In the genomic region with DNA sequence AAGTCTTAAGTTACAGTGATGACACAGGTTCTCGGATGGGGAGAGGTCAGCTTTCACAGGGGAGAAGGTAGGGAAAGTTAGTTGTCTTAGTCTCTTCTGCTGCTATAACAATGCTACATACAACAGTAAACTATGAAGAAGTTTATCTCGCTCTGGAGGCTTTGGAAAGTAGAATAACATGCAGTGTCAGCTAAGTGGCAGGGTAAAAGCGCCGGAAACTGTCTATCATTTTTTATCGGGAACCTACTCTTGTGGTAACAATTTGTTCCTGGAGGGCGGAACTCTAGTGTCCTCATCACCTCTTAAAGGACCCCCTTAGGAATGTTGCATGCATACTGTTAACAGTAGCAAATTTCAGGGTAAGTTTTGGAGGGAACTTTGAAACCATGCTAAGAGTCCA, we compare ENCODE assay signal across 8 mouse cellular contexts. TPM values are rescaled to one million over a fixed set of nuclear protein-coding genes. Genes with fewer than 3 reads are reported as not detected.
A peak's percentile ranks its signal among the peaks of the same experiment; 100 is the strongest.
DNase-seq lines count a peak whose midpoint lies in the region; ATAC-seq and TF ChIP-seq lines count a peak whose summit lies in the region.

No protein-coding gene starts in this region.

- no peak for ATAC-seq in kidney, embryonic 16.5 days (ENCODE audit: low FRiP score, low TSS enrichment)
- no peak for ATAC-seq in embryonic facial prominence, embryonic 14.5 days (ENCODE audit: low read depth)
- no peak for ATAC-seq in CD4-positive, CD25-positive, alpha-beta regulatory T cell, adult 4 months
- ATAC-seq in megakaryocyte progenitor cell, adult 5-6 weeks (replicated peaks; ENCODE audit: poor library complexity): no peak

- no peak for DNase-seq in kidney, postnatal 10 days
- DNase-seq in embryonic facial prominence, embryonic 14.5 days (ENCODE audit: low spot score): no peak
- no peak for DNase-seq in limb, embryonic 10.5 days (ENCODE audit: low spot score)
- no peak for DNase-seq in left cerebral cortex, adult 11 months (ENCODE audit: low spot score)

- TF ChIP-seq POLR2A in myocyte (IDR thresholded peaks at IDR 0.05; ENCODE audit: insufficient read length, low read depth): no peak

- peak overlapping the region; percentile 83 for H3K4me3 ChIP-seq in kidney, embryonic 16.5 days (ENCODE audit: low read length)
- H3K4me3 ChIP-seq in embryonic facial prominence, embryonic 14.5 days (ENCODE audit: low read depth, low read length): peak overlapping the region; percentile 94
- peak overlapping the region; percentile 91 for H3K4me3 ChIP-seq in limb, embryonic 10.5 days
- H3K4me3 ChIP-seq in myocyte: peak overlapping the region; percentile 31

- 0 out of 2 replicates have a peak, but pooled peaks cover 6% of the 10 kb centered on the region for H3K36me3 ChIP-seq in kidney, embryonic 16.5 days (ENCODE audit: insufficient read depth, low read length)
- H3K36me3 ChIP-seq in embryonic facial prominence, embryonic 14.5 days (ENCODE audit: control insufficient read depth, insufficient read depth, low read length): 0 out of 2 replicates have a peak, but pooled peaks cover 5% of the 10 kb centered on the region
- peaks cover 6% of the 10 kb centered on the region for H3K36me3 ChIP-seq in limb, embryonic 10.5 days
- no peaks in the 10 kb centered on the region for H3K36me3 ChIP-seq in myocyte (ENCODE audit: control insufficient read depth, insufficient read depth)

- no peaks in the 10 kb centered on the region for H3K27me3 ChIP-seq in kidney, embryonic 16.5 days (ENCODE audit: insufficient read depth, low read length)
- no peaks in the 10 kb centered on the region for H3K27me3 ChIP-seq in embryonic facial prominence, embryonic 14.5 days (replicated peaks; ENCODE audit: control insufficient read depth, insufficient read depth, low read length)
- no peaks in the 10 kb centered on the region for H3K27me3 ChIP-seq in limb, embryonic 10.5 days (ENCODE audit: low read depth, poor library complexity, severe bottlenecking)
- H3K27me3 ChIP-seq in myocyte (ENCODE audit: control insufficient read depth, insufficient read depth, insufficient read length): no peaks in the 10 kb centered on the region

- peaks cover 17% of the 10 kb centered on the region for H3K79me2 ChIP-seq in myocyte (ENCODE audit: control insufficient read depth, insufficient read depth)

- H3K9me3 ChIP-seq in kidney, embryonic 16.5 days (ENCODE audit: low read length): no peaks in the 10 kb centered on the region
- H3K9me3 ChIP-seq in embryonic facial prominence, embryonic 14.5 days (ENCODE audit: control insufficient read depth, low read length): no peaks in the 10 kb centered on the region
- H3K9me3 ChIP-seq in limb, embryonic 10.5 days (replicated peaks): no peaks in the 10 kb centered on the region

- 88% methylated on average over 6 of the region's 6 CpGs for WGBS in kidney, embryonic 16.5 days
- 91% methylated on average over 6 of the region's 6 CpGs for WGBS in embryonic facial prominence, embryonic 14.5 days
- 95% methylated on average over 6 of the region's 6 CpGs for WGBS in limb, embryonic 10.5 days

- peak overlapping the region; percentile 87 for H3K4me2 ChIP-seq in kidney, embryonic 16.5 days (replicated peaks; ENCODE audit: low read depth, low read length)
- H3K4me2 ChIP-seq in embryonic facial prominence, embryonic 14.5 days (ENCODE audit: low read depth, low read length): peak overlapping the region; percentile 71
- peak overlapping the region; percentile 72 for H3K4me2 ChIP-seq in myocyte (ENCODE audit: low read depth)

- peaks cover 22% of the 10 kb centered on the region for H3K4me1 ChIP-seq in kidney, embryonic 16.5 days (ENCODE audit: insufficient read depth, low read length)
- H3K4me1 ChIP-seq in embryonic facial prominence, embryonic 14.5 days (ENCODE audit: control insufficient read depth, insufficient read depth, low read length): peaks cover 27% of the 10 kb centered on the region
- H3K4me1 ChIP-seq in limb, embryonic 10.5 days: peaks cover 33% of the 10 kb centered on the region

- peak overlapping the region; percentile 84 for H3ac ChIP-seq in myocyte (ENCODE audit: control insufficient read depth, insufficient read length)

- peak overlapping the region; percentile 94; the same call in 1 of the 2 replicates for H3K9ac ChIP-seq in kidney, embryonic 16.5 days (replicated peaks; ENCODE audit: low read length)
- no peak overlapping the region for H3K9ac ChIP-seq in embryonic facial prominence, embryonic 14.5 days (ENCODE audit: low read depth, low read length)

- peak overlapping the region; percentile 96; the same call in 1 of the 2 replicates for H3K27ac ChIP-seq in kidney, embryonic 16.5 days (ENCODE audit: low read length)
- no peak overlapping the region; the same call in 1 of the 2 replicates for H3K27ac ChIP-seq in embryonic facial prominence, embryonic 14.5 days (replicated peaks; ENCODE audit: low read depth, low read length)
- H3K27ac ChIP-seq in limb, embryonic 10.5 days: no peak overlapping the region

TF ChIP-seq in myocyte, 11 proteins besides CTCF, POLR2A, EP300 and RAD21:
- TF ChIP-seq MAX (IDR thresholded peaks at IDR 0.05; ENCODE audit: low read depth) (no peak), USF1 (IDR thresholded peaks at IDR 0.05; ENCODE audit: low read depth) (no peak), MYOD1 (IDR thresholded peaks at IDR 0.05; ENCODE audit: control insufficient read depth in 1 of 3, insufficient read length in 2 of 3, low read depth in 2 of 3) (no peak), REST (IDR thresholded peaks at IDR 0.05; ENCODE audit: insufficient read depth, insufficient read length) (no peak), MYOG (IDR thresholded peaks at IDR 0.05; ENCODE audit: control insufficient read depth in 1 of 3, insufficient read depth in 1 of 3, insufficient read length in 2 of 3, low read depth in 2 of 3) (no peak), SRF (IDR thresholded peaks at IDR 0.05; ENCODE audit: control insufficient read depth, insufficient read length, low read depth) (no peak), POLR2AphosphoS2 (IDR thresholded peaks at IDR 0.05; ENCODE audit: insufficient read length, low read depth) (no peak), TCF3 (IDR thresholded peaks at IDR 0.05; ENCODE audit: insufficient read length, low read depth) (no peak), TCF12 (IDR thresholded peaks at IDR 0.05; ENCODE audit: insufficient read depth, poor library complexity, severe bottlenecking) (no peak), E2F4 (IDR thresholded peaks at IDR 0.05; ENCODE audit: insufficient read depth) (no peak)

RNA-seq across cellular contexts. Expression of a gene that starts 1.3 kb away (rescaled TPM):
- 4.7 and 5.2 TPM in 2 replicates for polyA plus RNA-seq in kidney, embryonic 16.5 days (2015; fragmentation: Nextera tagmentation; extraction: Ambion mirVana)
- 10.6 and 10.7 TPM in 2 replicates for polyA plus RNA-seq in embryonic facial prominence, embryonic 14.5 days (2014; fragmentation: Nextera tagmentation; extraction: Ambion mirVana)
- 4.4 and 4.6 TPM in 2 replicates for polyA plus RNA-seq in limb, embryonic 10.5 days (2016; fragmentation: Nextera tagmentation; extraction: Ambion mirVana)
- polyA plus RNA-seq in myocyte (2012; fragmentation: generic; extraction: Trizol): 9.3 TPM
- 10 to 100 TPM in 1 of 2 experiments, 1 to 10 TPM in 1; 5.0 to 11.7 TPM for polyA plus RNA-seq in CD4-positive, CD25-positive, alpha-beta regulatory T cell, adult 4 months (2017; shearing (Covaris generic))
- 13.0 and 15.5 TPM in 2 replicates for total RNA-seq in megakaryocyte progenitor cell, adult 5-6 weeks (2015)
- 4.5 and 5.8 TPM in 2 replicates for total RNA-seq in megakaryocyte progenitor cell, adult 5-6 weeks (2017)

Comparison
In these comparisons a context has a peak if more than half of its experiments do, and no peak if none do; other contexts are left out.
1. H3K4me3 ChIP-seq: peak in every context shown above with its lines; median percentile 94 in embryonic facial prominence, embryonic 14.5 days; 91 in limb, embryonic 10.5 days; 83 in kidney, embryonic 16.5 days; 31 in myocyte.